Mouse (Mus musculus) layer of hippocampus, adult 8-10 months (tissue): ENCODE data around the gene Gm10570. TPM values are rescaled to one million over a fixed set of nuclear protein-coding genes. Genes with fewer than 3 reads are reported as not detected.

Experiments
- DNase-seq, 2 experiments: peaks; one replicate each; pipeline ENCODE4 v3.0.0; 2022; ENCODE audit warnings: low spot score in 2 of 2
- total RNA-seq, 4 experiments: library from RNA; stranded (reverse); gene quantifications; 2 replicates each; pipeline ENCODE4 v1.2.4; 2022

The Gm10570 gene
- 1 to 10 TPM in 2 of 4 experiments, under 1 TPM in 1, not detected in 1; 0.95 to 1.2 (median 1.1) TPM for total RNA-seq

DNA sequence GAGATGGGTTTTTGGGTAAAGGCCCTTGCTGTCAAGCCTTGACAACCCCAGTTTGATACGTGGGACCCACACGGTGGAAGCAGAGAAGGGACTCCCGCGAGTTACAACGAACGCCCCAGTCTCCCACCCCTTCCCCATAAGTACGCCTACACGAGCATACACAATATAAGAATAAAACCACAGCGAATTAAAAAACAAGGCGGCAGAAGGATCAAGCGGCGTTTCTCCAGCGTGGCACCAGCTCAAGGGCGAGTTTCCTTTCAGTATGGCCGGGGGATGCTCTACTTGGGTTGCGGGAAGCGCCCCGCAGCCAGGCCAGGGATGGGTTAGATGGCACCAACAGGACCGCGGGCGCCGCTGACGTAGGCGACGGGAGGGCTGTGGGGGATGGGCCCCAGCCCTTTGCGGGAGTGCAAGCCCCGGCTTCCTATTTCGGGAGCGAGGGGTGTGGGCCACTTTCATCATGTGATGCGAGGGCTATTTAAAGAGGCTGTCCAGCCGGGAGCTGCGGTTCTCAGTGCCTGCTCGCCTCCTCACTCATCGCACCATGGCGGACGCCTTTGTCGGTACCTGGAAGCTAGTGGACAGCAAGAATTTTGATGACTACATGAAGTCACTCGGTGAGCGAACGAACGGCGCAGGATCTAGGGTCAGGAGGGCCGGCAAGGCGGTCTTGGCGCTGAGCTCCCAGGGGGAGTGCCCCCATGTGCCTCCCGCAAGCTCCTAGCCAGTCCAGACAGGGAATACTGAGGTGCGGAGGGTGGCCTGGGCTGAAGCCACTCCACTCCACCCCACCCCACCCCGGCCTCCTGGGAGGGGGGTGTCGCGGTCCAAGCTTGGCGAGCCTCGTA is at the start of gene Gm10570, which contains the start of gene Fabp3:
Gene Gm10570, minus strand, starts transcription at position 444 of the 851 bp plus-strand sequence.
Gene Fabp3, plus strand, starts transcription at position 365 of the 851 bp plus-strand sequence.
- peak; percentile 67 to 68 for DNase-seq

GRCm38 (mm10) chr4:130357946-130358345 is 49.5 kb upstream of the Gm10570 start:
- no peak for DNase-seq

DNA sequence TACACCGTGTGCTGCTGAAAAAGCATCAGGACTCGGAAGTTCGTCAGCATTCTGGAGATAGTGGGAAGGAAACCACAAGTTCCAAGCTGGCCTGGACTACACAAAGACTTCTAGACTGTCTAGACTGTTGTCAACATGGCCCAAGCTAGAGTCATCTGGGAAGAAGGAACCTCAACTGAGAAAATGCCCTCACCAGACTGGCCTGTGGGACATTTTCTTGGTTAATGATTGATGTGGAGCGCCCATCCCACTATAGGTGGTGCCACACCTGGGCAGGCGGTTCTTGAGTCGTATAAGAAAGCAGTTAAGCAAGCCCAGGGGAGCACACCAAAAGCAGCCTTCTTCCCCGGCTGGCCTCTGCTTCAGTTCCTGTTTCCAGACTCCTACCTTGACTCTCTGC is 44.1 kb upstream of the Gm10570 start:
- DNase-seq = no peak

- no peak for DNase-seq
Observed at GRCm38 (mm10) chr4:130350690-130351422, 42.4 kb upstream of the Gm10570 start.

- DNase-seq = no peak
Observed at GRCm38 (mm10) chr4:130349666-130350065, 41.2 kb upstream of the Gm10570 start.

GRCm38 (mm10) chr4:130341691-130342090 is 33.2 kb upstream of the Gm10570 start:
- peak in 1 of 2 experiments; percentile 20 for DNase-seq

GRCm38 (mm10) chr4:130335867-130336266 is 27.4 kb upstream of the Gm10570 start:
- DNase-seq = no peak

- no peak for DNase-seq
Observed at GRCm38 (mm10) chr4:130327366-130327765, 18.9 kb upstream of the Gm10570 start.

- no peak for DNase-seq
Observed at GRCm38 (mm10) chr4:130325446-130325845, 17.0 kb upstream of the Gm10570 start.

- DNase-seq = no peak
Observed at GRCm38 (mm10) chr4:130323607-130324006, 15.1 kb upstream of the Gm10570 start.

GRCm38 (mm10) chr4:130323165-130323564 is 14.7 kb upstream of the Gm10570 start:
- no peak for DNase-seq

GRCm38 (mm10) chr4:130322567-130322966 is 14.1 kb upstream of the Gm10570 start:
- DNase-seq = no peak

DNA sequence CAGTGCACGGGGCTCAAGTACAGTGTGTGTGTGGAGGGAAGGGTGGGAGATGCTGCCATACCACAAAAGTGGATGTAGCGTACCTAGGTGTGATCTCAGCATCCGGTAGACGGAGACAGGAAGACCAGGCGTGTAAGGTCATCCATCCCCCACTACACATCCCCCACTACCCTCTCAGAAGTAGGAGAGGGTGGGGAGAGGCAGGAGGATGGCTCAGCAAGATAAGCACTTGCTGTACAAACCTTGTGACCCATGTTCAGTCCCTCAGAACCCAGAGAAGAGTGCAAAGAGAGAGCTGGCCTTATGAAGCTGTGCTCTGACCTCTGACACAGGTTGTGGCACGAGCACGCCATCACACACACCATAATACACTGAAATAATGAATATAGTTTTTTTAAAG is 13.2 kb upstream of the Gm10570 start:
- no peak for DNase-seq

DNA sequence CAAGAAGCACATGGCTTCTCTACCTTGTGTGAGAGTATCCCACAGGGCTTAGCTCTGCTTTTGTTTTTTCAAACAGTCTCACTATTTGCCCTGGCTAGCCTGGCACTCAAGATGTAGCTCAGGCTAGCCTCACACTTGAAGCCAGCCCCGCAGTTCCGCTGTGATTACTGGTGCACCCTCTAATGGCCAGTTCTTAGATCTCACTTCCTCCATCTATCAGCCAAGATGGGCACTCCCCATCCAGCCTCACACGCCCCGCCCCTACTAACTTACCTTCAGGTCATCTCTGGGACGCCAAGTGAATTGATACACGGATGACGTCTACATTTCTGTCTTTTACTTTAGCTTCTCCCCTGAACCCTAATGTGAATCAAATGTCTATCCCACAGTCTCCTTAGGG is 11.1 kb upstream of the Gm10570 start:
- DNase-seq = no peak

DNA sequence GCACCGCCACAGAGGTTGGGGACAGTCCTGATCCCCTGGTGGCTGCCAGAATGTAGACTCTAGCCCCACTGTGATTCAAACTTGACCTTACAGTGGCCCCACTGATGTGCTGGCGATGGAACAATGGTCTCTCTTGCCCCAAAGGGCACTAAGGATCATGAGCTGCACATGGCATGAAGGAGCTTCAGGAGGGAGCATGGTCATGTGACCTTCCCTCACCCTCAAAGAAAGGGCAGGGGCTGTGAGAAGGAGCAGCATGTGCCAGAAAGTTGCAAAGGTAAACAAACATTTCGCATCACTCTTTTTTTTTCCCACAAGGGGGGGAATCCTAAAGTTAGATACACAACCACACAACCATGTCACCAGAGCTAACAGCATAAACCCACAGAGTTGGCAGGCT is 9.6 kb upstream of the Gm10570 start:
- no peak for DNase-seq

DNA sequence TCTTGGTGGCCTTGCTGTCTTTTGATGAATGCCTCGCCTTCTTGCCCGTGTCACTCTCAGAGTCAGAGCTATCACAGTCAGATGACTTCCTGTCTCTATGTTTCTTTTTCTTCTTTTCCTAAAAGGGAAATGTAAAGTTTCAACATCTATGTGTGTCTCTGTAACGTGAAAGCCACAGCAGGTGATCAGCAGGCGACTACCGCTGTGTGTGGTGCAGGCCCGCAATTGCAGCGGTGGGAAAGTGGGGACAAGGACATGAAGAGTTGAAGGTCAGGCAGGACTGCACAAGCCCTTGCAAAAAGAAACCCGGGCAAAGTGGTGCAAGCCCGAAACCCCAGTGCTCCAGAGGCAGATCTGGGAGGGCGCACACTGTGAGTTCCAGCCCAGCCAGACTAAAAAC is 8.2 kb upstream of the Gm10570 start:
- DNase-seq = no peak

- no peak for DNase-seq
Observed at GRCm38 (mm10) chr4:130315771-130316527, 7.5 kb upstream of the Gm10570 start.

GRCm38 (mm10) chr4:130313552-130313951 is 5.1 kb upstream of the Gm10570 start:
- no peak for DNase-seq

DNA sequence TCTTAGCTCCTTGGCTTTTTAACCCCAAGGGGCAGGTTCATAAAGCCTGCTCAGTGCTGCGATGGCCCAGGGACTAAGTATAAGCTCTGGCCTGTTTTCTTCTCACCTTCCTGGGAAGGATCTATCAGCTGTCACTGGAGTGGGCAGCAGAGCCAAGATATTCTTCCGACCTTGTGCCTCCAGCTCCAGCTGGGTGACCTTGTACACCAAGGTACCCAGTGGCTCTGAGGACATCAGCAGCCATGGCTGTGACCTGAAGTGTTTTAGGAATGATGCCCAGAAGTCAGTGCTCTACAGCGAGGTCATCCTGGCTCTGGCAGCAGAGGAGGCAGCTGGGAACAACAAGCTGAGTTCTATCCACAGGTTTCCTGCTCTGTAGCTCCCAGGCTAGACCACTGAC is 4.1 kb upstream of the Gm10570 start:
- DNase-seq = no peak

- DNase-seq = no peak
Observed at GRCm38 (mm10) chr4:130309254-130309653, 780 bp upstream of the Gm10570 start.

GRCm38 (mm10) chr4:130307851-130308230 is 633 bp downstream of the Gm10570 start:
- no peak for DNase-seq
